Comparison of ENCODE assay signal across 9 mouse cellular contexts in the genomic region with DNA sequence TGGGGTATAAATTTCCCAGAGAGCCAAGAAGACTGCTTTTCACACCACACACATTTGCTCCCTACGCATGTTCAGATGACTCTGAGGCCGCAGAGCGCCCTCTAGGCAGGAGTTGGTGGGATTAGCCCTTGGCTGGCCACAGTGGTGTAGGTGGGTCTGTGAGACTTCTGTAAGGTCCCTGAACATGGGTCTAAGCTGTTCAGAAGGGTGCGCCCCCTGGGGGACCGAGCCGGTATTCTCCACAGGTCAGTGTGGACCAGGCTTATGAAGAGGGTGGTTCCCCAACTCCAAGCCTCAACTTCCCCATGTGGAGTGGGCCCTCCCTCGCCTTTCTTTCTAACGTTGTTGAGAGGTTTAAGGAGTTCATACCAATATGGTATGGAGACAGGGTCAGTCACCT. TPM values are rescaled to one million over a fixed set of nuclear protein-coding genes. Genes with fewer than 3 reads are reported as not detected.
DNase-seq lines count a peak whose midpoint lies in the region; ATAC-seq and TF ChIP-seq lines count a peak whose summit lies in the region.
"Had no signal": no experiment of that assay in that cellular context is flagged by ENCODE, and none has a peak within 500 bp of the region (broad histone marks: within the 10 kb centered on the region; RNA-seq: fewer than 3 reads in every experiment).

No protein-coding gene starts in this region.

- H3K27ac ChIP-seq in cerebellum, adult 2 months (ENCODE audit: insufficient read depth, low read length), result no peak overlapping the region
- H3K27ac ChIP-seq in neural tube, embryonic 15.5 days (replicated peaks), result no peak overlapping the region
- no peak overlapping the region for H3K27ac ChIP-seq in embryonic facial prominence, embryonic 11.5 days (replicated peaks; ENCODE audit: low read depth, low read length)

- no peak overlapping the region for H3K4me3 ChIP-seq in cerebellum, adult 2 months (replicated peaks; ENCODE audit: insufficient read depth, low read depth, low read length)
- no peak overlapping the region for H3K4me3 ChIP-seq in neural tube, embryonic 15.5 days (replicated peaks)
- no peak overlapping the region for H3K4me3 ChIP-seq in embryonic facial prominence, embryonic 11.5 days (ENCODE audit: low read depth, low read length)

- WGBS in cerebellum, adult 2 months, result 54% methylated on average over 8 of the region's 8 CpGs
- 47% methylated on average over 8 of the region's 8 CpGs for WGBS in neural tube, embryonic 15.5 days
- WGBS in embryonic facial prominence, embryonic 11.5 days, result 45% methylated on average over 8 of the region's 8 CpGs

- peak; percentile 34; the same call in 1 of the 2 replicates for TF ChIP-seq CTCF in cerebellum, adult 2 months (IDR thresholded peaks at IDR 0.05; ENCODE audit: borderline replicate concordance, insufficient read depth, low read depth, low read length)

- no peaks in the 10 kb centered on the region for H3K9me3 ChIP-seq in neural tube, embryonic 15.5 days (replicated peaks)
- no peaks in the 10 kb centered on the region for H3K9me3 ChIP-seq in embryonic facial prominence, embryonic 11.5 days (replicated peaks; ENCODE audit: control insufficient read depth, low read length)

- no peak for ATAC-seq in neural tube, embryonic 15.5 days (ENCODE audit: low FRiP score)
- peak; percentile 68 for ATAC-seq in embryonic facial prominence, embryonic 11.5 days (replicated peaks; ENCODE audit: insufficient number of reproducible peaks, low FRiP score, low TSS enrichment, low read depth)
- peak; percentile 85 for ATAC-seq in megakaryocyte, adult 5-6 weeks (ENCODE audit: poor library complexity, severe bottlenecking)

- no peaks in the 10 kb centered on the region for H3K27me3 ChIP-seq in cerebellum, adult 2 months (ENCODE audit: control insufficient read depth, insufficient read depth, low read length)
- 0 out of 2 replicates have a peak, but pooled peaks cover 4% of the 10 kb centered on the region for H3K27me3 ChIP-seq in neural tube, embryonic 15.5 days (replicated peaks)
- no peaks in the 10 kb centered on the region for H3K27me3 ChIP-seq in embryonic facial prominence, embryonic 11.5 days (ENCODE audit: control insufficient read depth, insufficient read depth, low read length)

- no peak for TF ChIP-seq POLR2A in cerebellum, adult 2 months (IDR thresholded peaks at IDR 0.05; ENCODE audit: borderline replicate concordance, insufficient read depth, low read length)

- no peak for DNase-seq in cerebellum, adult 2 months
- DNase-seq in cerebellum, adult 9-10 months, result no peak
- DNase-seq in neural tube, embryonic 10.5 days (ENCODE audit: extremely low spot score, low spot score), result peak; percentile 45
- peak; percentile 52 for DNase-seq in embryonic facial prominence, embryonic 11.5 days (ENCODE audit: low spot score)
- DNase-seq in kidney, postnatal 14 days, result peak; percentile 43
- DNase-seq in testis, postnatal 10 days (ENCODE audit: low spot score), result peak; percentile 80

- no peak overlapping the region for H3K9ac ChIP-seq in neural tube, embryonic 15.5 days (replicated peaks)
- no peak overlapping the region for H3K9ac ChIP-seq in embryonic facial prominence, embryonic 11.5 days (replicated peaks; ENCODE audit: low read length)

- no peak overlapping the region for H3K4me2 ChIP-seq in neural tube, embryonic 15.5 days
- H3K4me2 ChIP-seq in embryonic facial prominence, embryonic 11.5 days (ENCODE audit: low read depth, low read length), result no peak overlapping the region

- no peaks in the 10 kb centered on the region for H3K4me1 ChIP-seq in cerebellum, adult 2 months (ENCODE audit: control insufficient read depth, insufficient read depth, low read length)
- H3K4me1 ChIP-seq in neural tube, embryonic 15.5 days, result peaks cover 19% of the 10 kb centered on the region
- H3K4me1 ChIP-seq in embryonic facial prominence, embryonic 11.5 days (ENCODE audit: control insufficient read depth, insufficient read depth, low read length), result no peaks in the 10 kb centered on the region

- no peaks in the 10 kb centered on the region for H3K36me3 ChIP-seq in neural tube, embryonic 15.5 days
- no peaks in the 10 kb centered on the region for H3K36me3 ChIP-seq in embryonic facial prominence, embryonic 11.5 days (replicated peaks; ENCODE audit: control insufficient read depth, insufficient read depth, low read depth, low read length)
- H3K36me3 ChIP-seq: G1E had no signal

RNA-seq across cellular contexts. Expression of gene Gna12, which starts 59.3 kb away (rescaled TPM):
- 104 and 123 TPM in 2 replicates for polyA plus RNA-seq in cerebellum, adult 2 months (2012; rRNA removed)
- 17.7 and 43.8 TPM in 2 replicates for polyA plus RNA-seq in neural tube, embryonic 15.5 days (2015; fragmentation: Nextera tagmentation; extraction: Ambion mirVana)
- 26.7 and 46.8 TPM in 2 replicates for polyA plus RNA-seq in embryonic facial prominence, embryonic 11.5 days (2014; fragmentation: Nextera tagmentation; extraction: Ambion mirVana)
- 21.0 and 24.6 TPM in 2 replicates for total RNA-seq in megakaryocyte, adult 5-6 weeks (2015)
- total RNA-seq in megakaryocyte, adult 5-6 weeks (2017), result 15.9 and 20.3 TPM in 2 replicates

Comparison
In these comparisons a context has a peak if more than half of its experiments do, and no peak if none do; other contexts are left out.
1. DNase-seq: peak in neural tube, embryonic 10.5 days (single experiment), embryonic facial prominence, embryonic 11.5 days (single experiment), kidney, postnatal 14 days (single experiment) and testis, postnatal 10 days (single experiment); none in cerebellum, adult 2 months (0 of 2) and cerebellum, adult 9-10 months (single experiment).